Mouse (Mus musculus) limb, embryonic 14.5 days (tissue): Measurements from ENCODE around the gene Rusc1. TPM values are rescaled to one million over a fixed set of nuclear protein-coding genes. Genes with fewer than 3 reads are reported as not detected.

Experiments used
- ATAC-seq: fragments of 200-750 bp; cut with Nextera tagmentation; 2 replicates; pipeline ENCODE4 v1.8.0; 2017; ENCODE audit warnings: low read depth, moderate number of reproducible peaks, moderate TSS enrichment; ENCODE audit not compliant: low FRiP score
- DNase-seq: peaks from one replicate; pipeline ENCODE4 v3.0.0-alpha.2; 2015; ENCODE audit warnings: low spot score
- H3K27ac ChIP-seq: fragments of 300-500 bp; sonication (generic); replicated peaks from 2 replicates; pipeline ENCODE4 v1.5.1; 2014; ENCODE audit warnings: low read depth, mild to moderate bottlenecking, low read length, moderate library complexity, mixed read lengths
- H3K27me3 ChIP-seq: fragments of 300-500 bp; sonication (generic); 2 replicates; pipeline ENCODE4 v1.6.1; 2014; ENCODE audit warnings: low read length, mixed read lengths; ENCODE audit not compliant: control insufficient read depth, insufficient read depth
- H3K36me3 ChIP-seq: fragments of 300-500 bp; sonication (generic); 2 replicates; pipeline ENCODE4 v1.6.1; 2014; ENCODE audit warnings: mild to moderate bottlenecking, low read length, moderate library complexity, mixed read lengths; ENCODE audit not compliant: control insufficient read depth, insufficient read depth
- H3K4me1 ChIP-seq: fragments of 300-500 bp; sonication (generic); 2 replicates; pipeline ENCODE4 v1.6.1; 2014; ENCODE audit warnings: antibody characterized with exemption, low read length, mixed read lengths; ENCODE audit not compliant: control insufficient read depth, insufficient read depth
- H3K4me2 ChIP-seq: fragments of 300-500 bp; sonication (generic); replicated peaks from 2 replicates; pipeline ENCODE4 v1.6.1; 2014; ENCODE audit warnings: low read depth, mild to moderate bottlenecking, low read length, moderate library complexity; ENCODE audit not compliant: severe bottlenecking
- H3K4me3 ChIP-seq: fragments of 300-500 bp; sonication (generic); replicated peaks from 2 replicates; pipeline ENCODE4 v1.5.1; 2014; ENCODE audit warnings: low read length
- H3K9ac ChIP-seq: fragments of 300-500 bp; sonication (generic); 2 replicates; pipeline ENCODE4 v1.6.1; 2014; ENCODE audit warnings: mild to moderate bottlenecking, low read depth, low read length, moderate library complexity; ENCODE audit not compliant: severe bottlenecking
- H3K9me3 ChIP-seq: fragments of 300-500 bp; sonication (generic); 2 replicates; pipeline ENCODE4 v1.6.1; 2016; ENCODE audit warnings: low read length; ENCODE audit not compliant: control insufficient read depth
- POLR2A ChIP-seq: fragments of 200-500 bp; IDR thresholded peaks from 2 replicates; pipeline ENCODE4 v1.8.0; 2012; ENCODE audit warnings: inconsistent platforms, mild to moderate bottlenecking, moderate library complexity, borderline replicate concordance; ENCODE audit not compliant: insufficient read depth, insufficient read length; ENCODE audit errors: extremely low read depth
- WGBS: fragments of 180-500 bp; shearing (Covaris S2); extraction: QIAGEN DNeasy Blood & Tissue Kit; methylation state at CpG from one replicate; pipeline ENCODE4 v1.1.7; 2014; 5-methylcytosine and 5-hydroxymethylcytosine counted together
- polyA plus RNA-seq, 2 experiments: library from polyadenylated mRNA; depleted of rRNA in 1 of 2; stranded (reverse) in 1 of 2; unstranded in 1 of 2; fragments of >200 nt; fragmentation: Nextera tagmentation in 1 of 2; extraction: Ambion mirVana in 1 of 2; gene quantifications; 2 replicates each; pipeline versions ENCODE4 v1.2.1 to v1.2.3; 2012 to 2014

The Rusc1 gene
- polyA plus RNA-seq (2012; rRNA removed) = 56.6 and 64.2 TPM in 2 replicates
- polyA plus RNA-seq (2014; fragmentation: Nextera tagmentation; extraction: Ambion mirVana) = 24.8 and 27.5 TPM in 2 replicates

- DNase-seq (peak; percentile 85), ATAC-seq (peak; percentile 62)
- 0% methylated on average over 17 of the region's 18 CpGs for WGBS
- Histone ChIP-seq H3K36me3 (peaks cover 37% of the 10 kb centered on the region), H3K27me3 (peaks cover 8% of the 10 kb centered on the region; the same call in 1 of the 2 replicates), H3K4me2 (peak within 1 kb of the TSS; percentile 100), H3K9me3 (no peaks in the 10 kb centered on the region), H3K4me3 (peak within 1 kb of the TSS; percentile 69), H3K9ac (peak within 1 kb of the TSS; percentile 40), H3K27ac (no peak within 1 kb of the TSS), H3K4me1 (peaks cover 28% of the 10 kb centered on the region)
- no peak for TF ChIP-seq POLR2A
These were observed at the start of gene Rusc1 for GRCm38 (mm10) chr3:89093175-89093574. Rusc1 (minus strand) TSS chr3:89093311.

- Histone ChIP-seq H3K27ac (no peak overlapping the region), H3K9me3 (no peaks in the 10 kb centered on the region), H3K4me2 (no peak overlapping the region), H3K27me3 (no peaks in the 10 kb centered on the region), H3K4me1 (no peaks in the 10 kb centered on the region; the same call in 1 of the 2 replicates), H3K36me3 (no peaks in the 10 kb centered on the region), H3K4me3 (no peak overlapping the region), H3K9ac (no peak overlapping the region)
- WGBS = 47% methylated on average over 9 of the region's 9 CpGs
- no peak for TF ChIP-seq POLR2A
- DNase-seq (no peak), ATAC-seq (no peak)
These were observed 43.3 kb upstream of the Rusc1 start for GRCm38 (mm10) chr3:89136365-89136764.

GRCm38 (mm10) chr3:89135958-89136357 lies 42.8 kb upstream of the Rusc1 start, which contains the start of gene Pklr:
Pklr (plus strand) TSS chr3:89136142.
- DNase-seq = no peak
- ATAC-seq = no peak
- Histone ChIP-seq H3K4me2 (no peak within 1 kb of the TSS), H3K36me3 (no peaks in the 10 kb centered on the region), H3K4me3 (no peak within 1 kb of the TSS), H3K27ac (no peak within 1 kb of the TSS), H3K27me3 (no peaks in the 10 kb centered on the region), H3K9me3 (no peaks in the 10 kb centered on the region), H3K9ac (no peak within 1 kb of the TSS), H3K4me1 (no peaks in the 10 kb centered on the region; the same call in 1 of the 2 replicates)
- no peak for TF ChIP-seq POLR2A
- 67% methylated on average over 3 of the region's 3 CpGs for whole genome bisulfite sequencing

GRCm38 (mm10) chr3:89133752-89134151 lies 40.6 kb upstream of the Rusc1 start:
- Histone ChIP-seq H3K36me3 (no peaks in the 10 kb centered on the region), H3K4me3 (no peak overlapping the region), H3K27ac (no peak overlapping the region), H3K9ac (no peak overlapping the region), H3K4me1 (no peaks in the 10 kb centered on the region; the same call in 1 of the 2 replicates), H3K4me2 (no peak overlapping the region), H3K27me3 (no peaks in the 10 kb centered on the region), H3K9me3 (no peaks in the 10 kb centered on the region)
- 78% methylated on average over 1 of the region's 1 CpGs for WGBS
- no peak for TF ChIP-seq POLR2A
- no peak for DNase-seq
- ATAC-seq = no peak

- WGBS = 82% methylated on average over 7 of the region's 7 CpGs
These were observed 39.9 kb upstream of the Rusc1 start for GRCm38 (mm10) chr3:89133063-89133450.

More at GRCm38 (mm10) chr3:89133063-89133450, 39.9 kb upstream of the Rusc1 start:
- Histone ChIP-seq H3K4me1 (no peaks in the 10 kb centered on the region; the same call in 1 of the 2 replicates), H3K9ac (no peak overlapping the region), H3K27me3 (no peaks in the 10 kb centered on the region), H3K4me3 (no peak overlapping the region), H3K27ac (no peak overlapping the region), H3K4me2 (no peak overlapping the region), H3K9me3 (no peaks in the 10 kb centered on the region), H3K36me3 (no peaks in the 10 kb centered on the region)
- TF ChIP-seq POLR2A = no peak
- DNase-seq = no peak
- no peak for ATAC-seq
